Mouse (Mus musculus): ENCODE results near the gene Dnah5. TPM values are rescaled to one million over a fixed set of nuclear protein-coding genes. Genes with fewer than 3 reads are reported as not detected.
"Not testable (repeated sequence)": the region's sequence is repeated elsewhere in the genome, so short reads cannot be mapped to it uniquely, and the experiment has no call there.

Gene Dnah5
- polyA plus RNA-seq, 1 experiment from 2014 or later, result 0.08 TPM

DNA sequence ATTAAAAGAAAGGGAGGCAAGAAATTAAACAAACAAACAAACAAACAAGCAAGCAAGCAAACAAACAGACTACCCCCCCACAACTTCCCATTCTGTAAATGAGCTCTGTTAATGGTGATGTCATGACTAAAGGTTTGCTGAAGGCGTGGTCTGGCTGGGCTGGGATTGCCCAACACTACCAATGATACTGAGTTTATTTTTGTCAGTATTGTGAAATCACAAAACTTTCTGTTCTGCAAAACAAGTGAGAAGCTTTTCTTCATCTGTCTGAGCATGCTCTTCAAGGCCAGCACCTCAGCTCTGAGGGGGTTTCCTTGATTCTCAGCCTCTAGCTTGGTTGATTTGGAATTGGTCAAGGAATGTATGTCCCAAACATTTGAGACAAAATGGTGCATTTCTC is 170.8 kb downstream of the Dnah5 start:
- no peaks in the 10 kb centered on the region for H3K4me1 ChIP-seq (replicated peaks; ENCODE audit: insufficient read depth, low read length)
- H3K4me3 ChIP-seq (replicated peaks; ENCODE audit: low read depth, low read length), result no peak overlapping the region
- 81% methylated on average over 1 of the region's 1 CpGs for WGBS
- H3K4me2 ChIP-seq (ENCODE audit: low read length), result no peak overlapping the region
- DNase-seq (ENCODE audit: low spot score), result no peak
- no peak for TF ChIP-seq CTCF (IDR thresholded peaks at IDR 0.05; ENCODE audit: low read depth)
- H3K27me3 ChIP-seq (ENCODE audit: insufficient read depth, low read length), result no peaks in the 10 kb centered on the region
- H3K9ac ChIP-seq (ENCODE audit: low read depth, low read length), result no peak overlapping the region
- H3K36me3 ChIP-seq (ENCODE audit: insufficient read depth, low read length), result no peaks in the 10 kb centered on the region
- no peaks in the 10 kb centered on the region for H3K9me3 ChIP-seq (replicated peaks; ENCODE audit: low read length)
- ATAC-seq (replicated peaks; ENCODE audit: low FRiP score, low read depth), result no peak
- no peak overlapping the region for H3K27ac ChIP-seq

DNA sequence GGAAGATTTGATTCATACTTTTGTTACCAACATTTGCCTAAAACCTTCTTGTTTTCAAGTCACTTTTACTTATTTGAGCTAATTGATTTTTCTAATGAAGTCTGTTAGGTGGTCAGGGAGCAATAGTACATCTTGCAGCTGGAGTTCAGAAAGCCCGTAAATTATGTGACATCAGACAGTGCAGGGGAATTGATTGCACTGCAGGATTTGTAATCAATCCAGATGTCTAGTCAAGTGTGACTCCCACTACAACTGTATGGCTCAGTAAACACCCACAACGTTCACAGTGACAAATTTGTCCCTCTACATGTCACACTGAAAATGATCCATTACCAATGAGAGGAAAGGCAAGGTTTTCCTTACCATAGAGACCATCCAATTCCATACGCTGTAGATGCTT is 177.4 kb downstream of the Dnah5 start:
- ATAC-seq (replicated peaks; ENCODE audit: low FRiP score, low read depth), result no peak
- Histone ChIP-seq H3K36me3 (ENCODE audit: insufficient read depth, low read length) (no peaks in the 10 kb centered on the region), H3K4me3 (replicated peaks; ENCODE audit: low read depth, low read length) (no peak overlapping the region), H3K9ac (ENCODE audit: low read depth, low read length) (no peak overlapping the region), H3K4me2 (ENCODE audit: low read length) (no peak overlapping the region), H3K9me3 (replicated peaks; ENCODE audit: low read length) (no peaks in the 10 kb centered on the region), H3K27me3 (ENCODE audit: insufficient read depth, low read length) (no peaks in the 10 kb centered on the region), H3K27ac (no peak overlapping the region), H3K4me1 (replicated peaks; ENCODE audit: insufficient read depth, low read length) (no peaks in the 10 kb centered on the region)
- WGBS, result 33% methylated on average over 3 of the region's 3 CpGs
- TF ChIP-seq CTCF (IDR thresholded peaks at IDR 0.05; ENCODE audit: low read depth), result no peak
- peak; percentile 12 for DNase-seq (ENCODE audit: low spot score)

DNA sequence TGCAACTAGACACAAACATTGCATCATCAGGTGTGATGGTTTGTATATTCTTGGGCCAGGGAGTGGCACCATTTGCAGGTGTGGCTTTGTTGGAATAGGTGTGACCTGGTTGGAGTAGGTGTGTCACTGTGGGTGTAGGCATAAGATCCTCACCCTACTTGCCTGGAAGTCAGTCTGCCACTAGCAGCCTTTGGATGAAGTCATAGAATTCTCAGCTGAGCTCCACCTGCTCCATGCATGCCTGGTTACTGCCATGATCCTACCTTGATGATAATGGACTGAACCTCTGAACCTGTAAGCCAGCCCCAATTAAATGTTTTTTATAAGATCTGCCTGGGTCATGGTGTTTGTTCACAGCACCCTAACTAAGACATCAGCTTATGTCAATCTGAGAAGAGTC is 190.2 kb downstream of the Dnah5 start:
- not testable (repeated sequence) for H3K27ac ChIP-seq; H3K4me2 ChIP-seq (ENCODE audit: low read length); H3K4me1 ChIP-seq (replicated peaks; ENCODE audit: insufficient read depth, low read length); ATAC-seq (replicated peaks; ENCODE audit: low FRiP score, low read depth); H3K27me3 ChIP-seq (ENCODE audit: insufficient read depth, low read length); H3K4me3 ChIP-seq (replicated peaks; ENCODE audit: low read depth, low read length); H3K9me3 ChIP-seq (replicated peaks; ENCODE audit: low read length); DNase-seq (ENCODE audit: low spot score); H3K9ac ChIP-seq (ENCODE audit: low read depth, low read length); H3K36me3 ChIP-seq (ENCODE audit: insufficient read depth, low read length)

DNA sequence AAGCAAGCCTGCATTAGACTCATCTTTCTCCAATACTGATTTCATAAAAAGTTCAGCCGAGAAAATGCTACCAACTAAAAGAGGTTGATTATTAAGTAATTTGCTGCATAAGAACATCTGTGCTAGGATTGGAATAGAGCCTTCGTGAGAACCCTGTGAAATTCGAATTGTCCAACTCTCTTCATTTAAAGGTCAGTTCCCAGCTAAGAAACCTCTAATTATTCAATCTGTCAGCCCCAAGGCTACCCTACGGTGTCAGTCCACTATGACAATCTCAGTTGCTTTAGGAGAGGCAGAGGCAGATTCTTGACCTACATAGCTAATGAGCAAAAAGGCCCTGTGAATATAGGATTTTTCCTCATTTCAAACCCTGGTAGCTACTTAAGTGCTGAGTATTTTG is 191.9 kb downstream of the Dnah5 start:
- no peak for ATAC-seq (replicated peaks; ENCODE audit: low FRiP score, low read depth)
- no peak for DNase-seq (ENCODE audit: low spot score)
- Histone ChIP-seq H3K4me2 (ENCODE audit: low read length) (no peak overlapping the region), H3K9ac (ENCODE audit: low read depth, low read length) (no peak overlapping the region), H3K36me3 (ENCODE audit: insufficient read depth, low read length) (no peaks in the 10 kb centered on the region), H3K4me3 (replicated peaks; ENCODE audit: low read depth, low read length) (no peak overlapping the region), H3K27ac (no peak overlapping the region), H3K27me3 (ENCODE audit: insufficient read depth, low read length) (no peaks in the 10 kb centered on the region), H3K4me1 (replicated peaks; ENCODE audit: insufficient read depth, low read length) (no peaks in the 10 kb centered on the region), H3K9me3 (replicated peaks; ENCODE audit: low read length) (no peaks in the 10 kb centered on the region)
- no peak for TF ChIP-seq CTCF (IDR thresholded peaks at IDR 0.05; ENCODE audit: low read depth)
- 70% methylated on average over 4 of the region's 4 CpGs for WGBS

DNA sequence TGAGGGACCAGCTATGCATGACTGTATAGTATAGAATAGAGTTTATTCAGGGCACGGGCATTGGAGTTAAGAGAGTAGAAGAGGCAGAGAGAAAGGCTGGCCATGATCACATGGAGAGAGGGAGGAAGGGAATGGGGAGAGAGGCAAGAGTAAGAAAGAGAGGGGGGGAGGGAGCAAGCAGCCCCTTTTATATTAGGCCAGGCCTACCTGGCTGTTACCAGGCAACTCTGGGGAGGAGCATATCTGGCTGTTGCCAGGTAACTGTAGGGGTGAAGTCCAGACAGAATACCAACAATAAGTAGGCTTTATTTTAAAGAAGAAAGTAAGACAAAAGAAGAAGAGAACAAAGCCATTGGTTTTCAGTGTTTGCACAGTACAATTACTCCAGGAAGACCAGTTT is 194.9 kb downstream of the Dnah5 start:
- H3K4me3 ChIP-seq (replicated peaks; ENCODE audit: low read depth, low read length), result no peak overlapping the region
- WGBS, result 83% methylated on average over 1 of the region's 1 CpGs
- ATAC-seq (replicated peaks; ENCODE audit: low FRiP score, low read depth) (no peak), DNase-seq (ENCODE audit: low spot score) (no peak)
- H3K36me3 ChIP-seq (ENCODE audit: insufficient read depth, low read length), result no peaks in the 10 kb centered on the region
- H3K27me3 ChIP-seq (ENCODE audit: insufficient read depth, low read length), result no peaks in the 10 kb centered on the region
- H3K9ac ChIP-seq (ENCODE audit: low read depth, low read length), result no peak overlapping the region
- no peaks in the 10 kb centered on the region for H3K4me1 ChIP-seq (replicated peaks; ENCODE audit: insufficient read depth, low read length)
- H3K27ac ChIP-seq, result no peak overlapping the region
- no peak overlapping the region for H3K4me2 ChIP-seq (ENCODE audit: low read length)
- no peak for TF ChIP-seq CTCF (IDR thresholded peaks at IDR 0.05; ENCODE audit: low read depth)
- H3K9me3 ChIP-seq (replicated peaks; ENCODE audit: low read length), result no peaks in the 10 kb centered on the region

DNA sequence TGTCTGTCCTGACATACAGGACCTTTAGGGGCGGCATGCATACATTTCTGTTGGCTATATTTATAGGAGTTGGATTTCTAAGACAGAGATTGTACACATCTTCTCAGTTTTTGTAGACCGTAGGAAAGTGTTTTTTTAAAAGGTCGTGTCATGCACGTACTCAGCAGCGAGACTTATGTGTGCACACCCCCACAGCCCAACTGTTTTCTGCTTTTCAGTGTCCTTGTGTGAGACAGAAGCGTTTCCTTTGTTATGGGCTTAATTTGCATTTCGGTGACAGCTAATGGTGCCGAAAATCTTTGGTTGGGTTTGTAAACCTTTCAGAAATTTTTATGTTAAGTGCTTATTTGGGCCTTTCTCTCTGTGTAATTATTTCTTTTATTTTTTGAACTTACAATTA is 195.7 kb downstream of the Dnah5 start:
- no peak overlapping the region for H3K27ac ChIP-seq
- WGBS, result 57% methylated on average over 8 of the region's 8 CpGs
- no peaks in the 10 kb centered on the region for H3K27me3 ChIP-seq (ENCODE audit: insufficient read depth, low read length)
- no peak overlapping the region for H3K9ac ChIP-seq (ENCODE audit: low read depth, low read length)
- ATAC-seq (replicated peaks; ENCODE audit: low FRiP score, low read depth), result no peak
- no peaks in the 10 kb centered on the region for H3K4me1 ChIP-seq (replicated peaks; ENCODE audit: insufficient read depth, low read length)
- no peaks in the 10 kb centered on the region for H3K9me3 ChIP-seq (replicated peaks; ENCODE audit: low read length)
- no peak overlapping the region for H3K4me2 ChIP-seq (ENCODE audit: low read length)
- H3K36me3 ChIP-seq (ENCODE audit: insufficient read depth, low read length), result no peaks in the 10 kb centered on the region
- no peak for DNase-seq (ENCODE audit: low spot score)
- H3K4me3 ChIP-seq (replicated peaks; ENCODE audit: low read depth, low read length), result no peak overlapping the region
- TF ChIP-seq CTCF (IDR thresholded peaks at IDR 0.05; ENCODE audit: low read depth), result no peak

DNA sequence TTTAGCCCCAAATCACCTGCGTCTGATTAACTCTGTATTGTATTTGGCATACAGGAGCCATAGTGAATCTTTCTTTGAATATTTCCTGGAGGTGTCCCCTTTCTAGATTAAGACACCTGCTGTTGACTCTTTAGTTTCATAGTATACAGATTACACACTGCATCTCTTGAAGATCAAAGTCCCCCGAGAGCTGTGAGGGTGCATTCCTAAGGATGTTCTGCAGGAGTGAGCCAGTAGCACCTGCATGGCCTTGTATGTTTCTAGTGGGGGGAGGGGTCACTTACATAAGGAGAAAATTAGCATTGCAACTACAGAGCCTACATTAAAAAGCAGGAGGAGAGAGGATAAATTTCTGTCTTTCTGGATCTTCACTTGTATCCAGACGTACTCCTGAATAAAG is 201.1 kb downstream of the Dnah5 start:
- H3K4me3 ChIP-seq (replicated peaks; ENCODE audit: low read depth, low read length), result no peak overlapping the region
- no peaks in the 10 kb centered on the region for H3K36me3 ChIP-seq (ENCODE audit: insufficient read depth, low read length)
- ATAC-seq (replicated peaks; ENCODE audit: low FRiP score, low read depth) (no peak), DNase-seq (ENCODE audit: low spot score) (no peak)
- no peak overlapping the region for H3K4me2 ChIP-seq (ENCODE audit: low read length)
- no peaks in the 10 kb centered on the region for H3K4me1 ChIP-seq (replicated peaks; ENCODE audit: insufficient read depth, low read length)
- H3K27me3 ChIP-seq (ENCODE audit: insufficient read depth, low read length), result no peaks in the 10 kb centered on the region
- no peak overlapping the region for H3K27ac ChIP-seq
- 71% methylated on average over 3 of the region's 3 CpGs for WGBS
- TF ChIP-seq CTCF (IDR thresholded peaks at IDR 0.05; ENCODE audit: low read depth), result no peak
- no peak overlapping the region for H3K9ac ChIP-seq (ENCODE audit: low read depth, low read length)
- H3K9me3 ChIP-seq (replicated peaks; ENCODE audit: low read length), result no peaks in the 10 kb centered on the region
